Mouse (Mus musculus) telencephalon, adult 2 months (tissue): ENCODE data around the gene Snx29.

Experiments
- DNase-seq: peaks from one replicate; pipeline ENCODE4 v3.0.0-alpha.2; 2011; ENCODE audit warnings: low read depth, low spot score

Gene Snx29

GRCm38 (mm10) chr16:11636196-11636733 is 313.6 kb downstream of the Snx29 start:
- DNase-seq, result no peak

- no peak for DNase-seq
Observed at GRCm38 (mm10) chr16:11636902-11637301, 314.2 kb downstream of the Snx29 start.

DNA sequence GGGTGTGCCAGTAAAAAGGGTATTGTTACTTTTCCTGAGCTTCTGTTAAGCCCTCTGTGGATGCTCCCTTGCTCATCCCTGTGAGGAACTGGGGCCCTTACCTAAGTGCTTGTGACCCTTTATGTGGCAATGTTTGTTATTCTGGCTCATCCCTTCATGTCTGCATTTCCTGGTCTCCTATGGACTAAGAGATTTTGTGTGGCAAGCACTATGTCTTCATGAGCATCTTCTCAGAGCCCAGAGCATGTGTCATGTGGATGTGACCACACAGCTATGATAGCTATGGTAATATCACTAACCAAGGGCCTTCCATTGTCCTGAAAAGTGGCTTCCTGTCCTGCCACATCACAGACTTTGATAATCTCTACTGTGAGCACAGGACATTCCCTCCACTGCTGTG is 315.1 kb downstream of the Snx29 start:
- no peak for DNase-seq

- no peak for DNase-seq
Observed at GRCm38 (mm10) chr16:11638739-11639138, 316.0 kb downstream of the Snx29 start.

DNA sequence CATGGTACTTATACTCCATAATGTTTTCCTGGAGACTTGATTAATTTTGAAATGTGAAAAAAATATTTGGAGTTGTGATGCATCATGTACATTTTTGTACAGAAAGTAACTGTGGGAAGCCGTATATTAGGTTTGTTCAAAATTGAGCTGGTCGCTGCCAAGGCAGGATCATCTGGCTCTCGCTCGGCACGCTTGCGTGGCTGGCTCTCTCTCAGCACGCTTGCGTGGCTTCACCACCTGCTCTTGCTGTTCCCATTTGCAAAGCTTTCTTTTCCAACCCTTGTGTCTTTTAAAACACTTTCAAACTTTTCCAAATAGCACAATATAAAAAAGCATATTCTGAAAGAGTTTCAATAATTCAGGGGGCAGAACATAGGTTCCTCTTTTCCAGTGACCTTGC is 317.2 kb downstream of the Snx29 start:
- DNase-seq, result no peak

DNA sequence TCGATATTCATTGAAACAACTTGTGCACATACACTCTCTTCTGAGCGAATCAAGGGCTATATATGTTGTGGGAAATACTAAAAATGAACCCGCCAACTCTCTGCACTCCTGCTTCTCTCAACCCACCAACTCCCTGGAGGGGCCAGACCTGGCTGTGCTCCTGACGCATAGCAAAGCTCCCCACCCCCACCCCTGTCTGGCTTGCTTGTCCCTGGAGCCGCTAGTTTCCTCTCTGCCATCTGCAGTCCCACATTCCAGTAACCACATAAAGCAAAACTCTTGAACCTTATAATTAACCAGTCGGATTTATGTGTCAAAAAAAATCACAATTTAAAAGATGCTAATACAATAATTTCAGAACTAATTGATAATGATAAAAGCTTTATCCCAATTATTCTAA is 320.9 kb downstream of the Snx29 start:
- DNase-seq, result no peak

- no peak for DNase-seq
Observed at GRCm38 (mm10) chr16:11644399-11644798, 321.7 kb downstream of the Snx29 start.

DNA sequence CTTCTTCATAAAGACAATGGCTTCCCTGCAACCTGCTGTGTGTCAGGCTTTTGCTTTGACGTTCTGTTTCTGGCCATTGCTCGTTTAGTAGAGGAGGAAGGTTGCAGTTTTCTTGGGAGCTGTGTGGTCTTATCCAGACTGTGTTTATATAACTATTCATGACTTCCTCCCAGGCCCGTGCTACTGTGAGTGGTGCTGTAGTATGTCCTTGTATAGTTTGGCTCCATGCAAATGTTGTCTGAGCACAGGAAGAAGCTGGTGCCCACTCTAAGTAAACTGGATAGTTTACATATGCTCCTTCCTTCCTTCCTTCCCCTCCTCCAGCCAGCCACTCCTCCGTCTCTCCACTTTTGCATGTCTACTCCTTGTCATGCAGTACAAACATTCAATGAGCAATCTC is 323.0 kb downstream of the Snx29 start:
- DNase-seq, result no peak

GRCm38 (mm10) chr16:11646745-11647289 is 324.1 kb downstream of the Snx29 start:
- no peak for DNase-seq

- no peak for DNase-seq
Observed at GRCm38 (mm10) chr16:11648169-11648688, 325.5 kb downstream of the Snx29 start.

DNA sequence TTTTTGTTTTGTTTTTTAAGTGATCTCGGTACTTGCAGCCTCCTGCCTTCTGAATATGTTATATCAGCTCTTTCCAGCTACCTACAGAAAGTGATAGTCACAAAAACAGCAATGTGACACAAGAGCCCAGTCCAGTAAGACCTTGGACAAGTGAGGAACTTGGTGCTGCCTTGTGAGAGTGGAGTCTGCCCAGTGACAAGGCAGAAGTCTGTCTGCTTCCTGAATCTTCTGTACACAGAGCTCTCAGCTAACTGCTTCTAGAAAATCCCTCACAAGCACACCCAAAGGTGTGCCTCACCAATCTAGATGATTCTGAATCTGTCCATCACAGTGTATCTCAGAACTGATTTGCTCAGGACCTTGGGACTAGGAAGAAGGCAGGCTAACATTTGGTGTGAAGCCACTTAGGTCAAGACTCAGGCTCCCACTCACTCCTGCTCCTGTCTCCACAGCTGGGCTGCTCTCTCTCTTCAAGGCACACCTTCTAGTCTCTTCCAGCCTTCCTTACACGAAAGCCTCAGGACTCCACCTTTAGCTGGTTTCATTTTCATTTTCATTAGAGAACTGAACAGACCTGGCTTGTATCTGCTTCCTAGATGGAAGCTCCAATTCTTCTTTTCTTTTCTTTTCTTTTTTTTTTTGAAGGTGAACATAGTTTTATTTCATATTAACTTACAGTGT is 330.1 kb downstream of the Snx29 start:
- DNase-seq, result no peak

DNA sequence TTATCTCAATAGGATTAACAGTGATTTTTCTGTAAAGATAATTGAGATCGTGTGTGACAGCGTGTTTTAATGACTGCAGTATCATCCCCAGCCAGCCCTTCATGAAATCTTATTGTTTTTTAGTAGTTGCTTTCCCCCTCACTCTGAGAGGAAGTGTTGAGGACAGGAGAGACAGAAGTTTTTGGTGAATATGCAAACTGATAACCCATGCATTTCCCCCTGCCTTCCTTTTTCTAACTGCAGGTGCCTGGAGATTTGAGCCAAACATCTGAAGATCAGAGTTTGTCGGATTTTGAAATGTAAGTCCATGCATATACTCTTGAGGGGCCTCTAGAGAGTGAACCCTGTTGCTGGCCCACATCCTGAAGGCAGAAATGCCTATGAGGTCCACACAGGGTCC is 333.2 kb downstream of the Snx29 start:
- no peak for DNase-seq

- no peak for DNase-seq
Observed at GRCm38 (mm10) chr16:11657111-11657510, 334.4 kb downstream of the Snx29 start.

DNA sequence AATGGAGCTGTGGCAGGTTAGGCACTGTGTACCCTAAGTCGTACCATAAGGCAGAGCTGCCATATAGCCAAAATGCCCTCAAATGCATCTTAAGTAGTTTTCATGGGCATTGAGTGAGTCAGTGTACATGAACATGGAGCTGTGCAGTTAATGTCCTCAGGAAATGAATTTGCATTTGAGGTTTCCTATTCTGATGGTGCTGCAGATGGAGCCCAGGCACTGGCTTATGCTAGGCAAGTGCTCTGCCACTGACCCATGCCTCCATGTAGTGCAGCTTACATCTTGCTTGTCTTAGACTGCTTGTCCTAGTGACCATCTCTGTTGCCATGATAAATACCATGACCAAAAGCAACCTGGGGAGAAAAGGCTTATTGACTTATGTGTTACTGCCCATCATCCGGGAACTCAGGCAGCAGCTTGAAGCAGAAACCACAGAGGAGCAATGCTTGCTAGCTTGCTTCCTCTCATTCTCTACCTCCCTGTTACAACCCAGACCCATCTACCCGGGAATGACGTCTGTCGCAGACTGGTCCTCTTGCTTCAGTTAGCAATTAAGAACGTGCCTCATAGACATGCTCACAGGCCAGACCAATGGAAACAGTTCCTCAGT is 336.5 kb downstream of the Snx29 start:
- no peak for DNase-seq

- DNase-seq, result no peak
Observed at GRCm38 (mm10) chr16:11664896-11665705, 342.4 kb downstream of the Snx29 start.

GRCm38 (mm10) chr16:11665869-11666268 is 343.2 kb downstream of the Snx29 start:
- DNase-seq, result no peak

DNA sequence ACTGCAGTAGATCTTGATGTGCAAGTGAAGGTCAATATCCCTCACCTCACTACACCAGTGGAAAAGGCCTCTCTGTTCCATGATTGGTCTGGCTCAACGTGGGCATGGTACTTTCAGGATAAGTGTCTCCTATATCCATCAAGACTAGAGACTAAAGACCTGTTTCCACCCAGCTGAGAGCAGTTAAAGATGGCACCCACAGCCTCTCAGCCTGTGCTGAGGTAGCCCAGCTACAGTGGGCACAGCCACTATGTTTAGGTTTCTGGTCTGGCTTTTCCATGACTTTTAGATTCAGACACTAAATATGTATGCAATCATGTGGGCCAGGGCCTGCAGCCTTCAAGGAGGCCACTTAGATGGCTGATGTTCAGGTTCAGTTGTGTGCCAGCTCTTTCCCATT is 345.7 kb downstream of the Snx29 start:
- no peak for DNase-seq

DNA sequence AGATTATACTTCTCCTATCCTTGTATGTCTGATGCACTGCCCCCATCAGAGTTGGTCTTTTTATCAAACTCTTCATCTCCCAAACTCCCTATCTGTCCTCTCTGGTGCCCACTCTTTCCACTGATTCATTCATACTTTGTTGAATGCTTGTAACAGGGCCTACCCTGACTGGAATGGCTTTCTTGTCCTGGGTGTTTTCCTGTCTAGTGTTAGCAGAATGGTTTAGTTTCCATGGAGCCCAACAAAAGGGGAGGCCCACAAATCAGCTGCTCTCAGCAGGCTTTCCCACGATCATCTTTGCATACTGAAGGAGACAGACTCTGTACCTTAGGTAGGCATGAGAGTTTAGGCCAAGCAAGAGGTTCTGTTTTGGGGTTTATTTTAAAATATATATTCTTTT is 346.2 kb downstream of the Snx29 start:
- DNase-seq, result no peak

- DNase-seq, result no peak
Observed at GRCm38 (mm10) chr16:11670251-11670970, 347.7 kb downstream of the Snx29 start.

GRCm38 (mm10) chr16:11670971-11671310 is 348.2 kb downstream of the Snx29 start:
- no peak for DNase-seq

DNA sequence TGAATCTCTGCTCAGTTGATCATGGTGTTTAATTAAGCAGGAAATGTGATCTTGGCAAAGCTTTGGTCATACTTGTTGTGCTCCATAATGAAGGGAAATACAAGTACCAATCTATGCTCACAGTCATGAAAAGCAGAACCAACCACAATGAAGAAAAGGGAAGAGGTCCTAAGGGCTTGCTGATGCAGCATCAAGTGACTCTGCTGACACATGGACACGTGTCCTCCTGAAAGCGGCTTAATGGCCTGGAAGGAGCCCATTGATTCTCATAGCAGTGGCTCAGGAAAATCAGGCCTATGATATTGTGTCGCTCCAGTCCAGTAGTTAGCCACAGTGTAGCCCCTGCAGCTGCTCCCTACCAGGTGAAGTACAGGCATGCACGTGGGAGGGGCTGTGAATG is 353.3 kb downstream of the Snx29 start:
- DNase-seq, result no peak
